Mouse (Mus musculus) induced T-regulatory cell, adult 2 months (primary cell): ENCODE data around the gene Adgrf4.

Experiments used
- DNase-seq: peaks from one replicate; pipeline ENCODE4 v3.0.0-alpha.2; 2012; ENCODE audit warnings: low read depth

Gene Adgrf4

GRCm38 (mm10) chr17:42692136-42692535 is at the start of gene Adgrf4:
Gene Adgrf4, minus strand, starts transcription at chr17:42692284.
- no peak for DNase-seq

- no peak for DNase-seq
These were observed 49.7 kb upstream of the Adgrf4 start, which contains the start of gene Adgrf2 for GRCm38 (mm10) chr17:42741801-42742217. Gene Adgrf2, minus strand, starts transcription at chr17:42742179.

GRCm38 (mm10) chr17:42738794-42739193 is 46.7 kb upstream of the Adgrf4 start:
- no peak for DNase-seq

- peak; percentile 2 for DNase-seq
These were observed 25.1 kb upstream of the Adgrf4 start for GRCm38 (mm10) chr17:42717161-42717560.

- no peak for DNase-seq
These were observed 22.9 kb upstream of the Adgrf4 start for GRCm38 (mm10) chr17:42714991-42715390.

GRCm38 (mm10) chr17:42710717-42711116 is 18.6 kb upstream of the Adgrf4 start:
- DNase-seq = no peak

GRCm38 (mm10) chr17:42705611-42706010 is 13.5 kb upstream of the Adgrf4 start:
- DNase-seq = no peak

- no peak for DNase-seq
These were observed 10.1 kb upstream of the Adgrf4 start for GRCm38 (mm10) chr17:42702198-42702597.

GRCm38 (mm10) chr17:42694730-42695129 is 2.6 kb upstream of the Adgrf4 start:
- DNase-seq = no peak

GRCm38 (mm10) chr17:42690531-42690930 is 1.6 kb downstream of the Adgrf4 start:
- DNase-seq = no peak

GRCm38 (mm10) chr17:42658634-42659422 is 33.3 kb downstream of the Adgrf4 start:
- DNase-seq = peak; percentile 54

GRCm38 (mm10) chr17:42643416-42643815 is 48.7 kb downstream of the Adgrf4 start:
- DNase-seq = no peak

GRCm38 (mm10) chr17:42630206-42630605 is 61.9 kb downstream of the Adgrf4 start:
- DNase-seq = no peak

GRCm38 (mm10) chr17:42613043-42613737 is 78.9 kb downstream of the Adgrf4 start:
- DNase-seq = peak; percentile 33

GRCm38 (mm10) chr17:42611295-42611694 is 80.8 kb downstream of the Adgrf4 start, which contains the start of gene Opn5:
Gene Opn5, minus strand, starts transcription at chr17:42611395.
- DNase-seq = no peak

- no peak for DNase-seq
These were observed 83.8 kb downstream of the Adgrf4 start for GRCm38 (mm10) chr17:42608270-42608669.
